Mouse (Mus musculus): Measurements from ENCODE around the gene Mvb12a.

The Mvb12a gene

DNA sequence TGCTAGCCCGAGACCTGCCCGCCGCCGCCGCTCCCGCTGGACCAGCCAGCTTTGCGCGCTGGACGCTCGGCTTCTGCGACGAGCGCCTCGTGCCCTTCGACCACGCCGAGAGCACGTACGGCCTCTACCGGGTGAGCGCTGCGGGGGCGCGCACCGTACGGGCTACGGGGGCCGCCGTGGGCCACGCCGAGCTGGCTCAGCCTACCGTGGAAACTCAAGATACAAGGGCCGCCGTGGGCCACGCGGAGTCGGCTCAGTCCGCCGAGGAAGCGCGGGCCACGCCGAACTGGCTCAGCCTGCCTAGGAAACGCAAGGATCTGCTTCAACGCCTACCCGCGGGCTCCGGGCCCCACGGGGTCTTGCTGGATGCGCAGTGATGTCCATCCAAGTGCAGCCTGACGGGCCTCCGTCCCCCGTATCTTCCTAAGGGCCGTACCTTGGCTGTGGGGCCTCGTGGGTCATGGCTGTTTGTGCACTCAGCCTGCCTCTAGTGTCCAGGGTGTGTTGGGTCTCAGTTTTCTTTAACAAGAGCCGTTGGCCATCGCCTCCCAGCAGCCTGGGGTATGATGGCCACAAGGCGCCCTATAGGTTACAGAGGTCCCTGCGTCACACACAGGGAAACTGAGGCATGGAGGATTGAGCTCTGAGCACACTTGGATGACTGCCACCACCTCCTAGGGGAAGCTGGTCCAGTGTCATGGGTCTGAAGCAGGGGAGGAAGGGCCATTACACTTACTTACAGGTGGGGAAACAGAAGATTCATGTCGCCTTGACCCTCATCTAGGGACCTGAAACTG, 49.9 kb downstream of the Mvb12a start:
- DNase-seq (ENCODE audit: low spot score in 2 of 2) = peak in 1 of 2 experiments; percentile 82

DNA sequence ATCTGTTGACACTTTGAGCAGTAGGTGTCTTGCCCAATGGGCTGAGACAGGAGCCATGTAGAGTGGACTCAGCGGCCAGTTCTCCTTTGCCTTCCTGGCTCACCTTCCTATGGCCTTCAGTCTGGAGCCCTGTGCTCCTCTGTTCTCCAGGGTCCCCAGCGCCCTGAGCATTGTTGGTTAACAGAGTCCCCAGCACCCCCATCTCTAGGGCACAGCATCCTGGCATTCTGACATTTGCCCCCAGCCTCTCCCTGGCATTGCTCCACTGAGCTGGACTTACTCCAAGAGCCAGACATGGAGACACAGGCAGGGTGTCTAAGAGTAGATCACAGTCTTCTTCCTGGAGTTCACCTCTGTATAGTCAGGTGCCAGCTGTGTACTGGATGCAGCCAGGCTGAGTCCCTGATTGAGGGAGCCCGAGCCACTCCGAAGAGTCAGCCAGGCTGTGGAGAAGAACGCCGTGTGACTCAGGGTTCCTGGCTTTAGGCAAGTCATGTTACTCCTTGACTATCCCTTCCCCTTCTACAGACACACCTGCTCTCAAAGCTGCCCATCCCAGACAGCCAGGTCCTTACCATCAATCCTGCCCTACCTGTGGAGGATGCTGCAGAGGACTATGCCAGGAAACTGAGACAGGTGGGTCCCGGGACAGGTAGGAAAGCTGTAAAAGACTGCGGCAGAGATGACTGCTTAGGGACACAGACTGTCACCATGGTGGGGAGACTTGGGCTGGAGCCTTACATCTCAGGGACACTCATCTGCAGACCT, 51.0 kb downstream of the Mvb12a start:
- no peak for DNase-seq (ENCODE audit: low spot score in 2 of 2)

DNA sequence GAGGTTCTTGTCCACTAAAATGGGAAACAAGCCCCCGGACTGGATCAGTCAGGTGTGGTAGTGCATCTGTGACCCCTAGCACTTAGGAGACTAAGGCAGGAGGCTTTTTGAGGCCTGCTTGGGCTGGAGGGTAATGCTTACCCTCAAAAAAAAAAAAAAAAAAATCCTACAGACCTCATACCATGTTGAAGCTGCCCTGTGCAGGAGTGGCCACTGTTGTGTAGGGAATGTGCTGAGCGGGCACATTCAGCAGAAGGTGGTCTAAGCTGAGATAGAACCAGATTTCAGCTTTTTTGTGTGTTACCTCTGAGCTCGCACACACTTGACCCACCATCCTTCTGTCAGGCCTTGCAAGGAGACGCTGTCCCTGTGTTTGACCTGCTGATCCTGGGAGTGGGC, 51.6 kb downstream of the Mvb12a start:
- DNase-seq (ENCODE audit: low spot score in 2 of 2) = no peak

DNA sequence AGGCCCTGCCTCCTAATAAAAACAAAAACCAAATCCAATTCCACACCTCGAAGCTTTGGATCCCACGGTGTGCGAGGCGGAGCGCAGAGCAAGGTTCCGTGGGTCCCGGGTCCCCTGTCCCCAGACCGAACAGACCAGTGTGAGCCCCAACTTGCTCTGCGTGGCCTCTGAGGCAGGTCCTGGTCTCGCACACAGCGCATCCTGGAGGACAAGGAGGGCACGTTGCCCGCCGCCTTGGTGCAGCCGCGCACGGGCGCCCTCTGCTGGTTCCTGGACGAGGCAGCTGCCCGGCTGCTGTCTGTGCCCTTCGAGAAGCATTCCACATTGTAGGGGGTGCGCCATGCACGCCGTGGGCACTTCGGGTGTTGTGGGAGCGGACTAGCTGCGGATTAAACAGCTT, 53.1 kb downstream of the Mvb12a start:
- peak; percentile 65 to 84 for DNase-seq (ENCODE audit: low spot score in 2 of 2)

DNA sequence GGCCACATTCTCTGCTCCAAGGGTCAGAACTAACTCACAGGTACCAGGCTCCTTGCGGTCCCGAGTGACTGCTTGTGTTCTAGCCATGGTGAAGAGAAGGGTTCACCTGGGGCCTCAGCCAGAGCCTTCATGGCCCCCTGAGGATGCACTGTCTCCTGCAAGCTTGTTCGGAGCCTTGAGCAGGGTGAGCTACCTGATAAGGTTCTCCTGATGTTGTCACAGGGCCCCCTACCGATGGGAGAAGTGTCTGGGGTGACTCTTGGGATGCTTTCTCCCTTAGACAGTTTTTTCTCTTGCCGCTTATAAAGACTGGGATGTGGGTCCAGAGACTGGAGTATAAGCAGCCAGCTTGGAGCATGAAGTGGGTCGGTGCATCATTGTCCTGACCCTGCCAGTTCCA, 53.7 kb downstream of the Mvb12a start:
- DNase-seq (ENCODE audit: low spot score in 2 of 2) = no peak

DNA sequence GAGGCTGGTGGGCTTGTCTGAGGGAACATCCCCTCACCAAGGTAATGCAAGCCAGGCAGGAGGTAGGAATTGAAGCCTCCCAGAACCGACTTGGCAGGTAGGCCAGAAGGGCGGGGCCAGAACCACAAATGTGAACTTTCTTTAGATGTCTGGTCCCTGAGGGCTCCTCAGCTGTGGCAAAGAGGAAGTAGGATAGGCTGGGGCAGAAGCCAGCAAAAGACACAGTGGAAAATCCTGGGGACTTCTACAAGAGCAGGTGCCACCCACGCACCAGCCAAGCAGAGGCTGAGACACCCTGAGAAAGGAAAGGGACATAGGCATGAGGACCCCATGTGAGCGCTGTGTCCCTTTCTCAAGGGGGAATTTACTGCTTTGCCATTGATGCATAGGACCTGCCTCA, 54.1 kb downstream of the Mvb12a start:
- no peak for DNase-seq (ENCODE audit: low spot score in 2 of 2)

DNA sequence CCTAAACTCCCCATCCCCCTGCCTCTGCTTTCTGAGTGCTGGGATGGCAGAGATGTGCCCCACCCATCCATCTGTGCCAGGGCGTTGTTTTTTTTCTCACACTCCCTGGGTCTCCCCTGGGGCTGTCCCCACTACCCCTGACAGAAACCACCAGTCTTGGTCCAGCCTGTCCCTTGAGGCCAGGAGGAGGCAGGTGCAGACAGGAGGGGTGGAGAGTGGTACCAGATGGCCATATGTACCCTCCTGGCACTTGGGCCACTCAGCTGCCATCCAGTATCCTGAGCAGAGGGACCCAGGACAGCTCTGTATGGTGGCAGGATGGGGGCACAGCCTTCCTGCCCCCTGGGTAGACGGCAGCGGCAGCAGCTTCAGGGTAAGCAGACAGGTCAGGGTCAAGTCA, 54.7 kb downstream of the Mvb12a start, which contains the start of gene Fam129c:
TSS of gene Fam129c (plus strand) at position 198 of the 400 bp plus-strand sequence.
- DNase-seq (ENCODE audit: low spot score in 2 of 2) = no peak

Data from heart, adult 9 months (tissue).